Mouse (Mus musculus) midbrain, postnatal 0 days (tissue): Measurements from ENCODE around the gene Camta1. TPM values are rescaled to one million over a fixed set of nuclear protein-coding genes. Genes with fewer than 3 reads are reported as not detected.

ENCODE experiments used
- ATAC-seq: fragments of 200-750 bp; cut with Nextera tagmentation; 2 replicates; pipeline ENCODE4 v1.8.0; 2017; ENCODE audit warnings: moderate number of reproducible peaks, mild to moderate bottlenecking, moderate TSS enrichment, moderate library complexity; ENCODE audit not compliant: low FRiP score
- DNase-seq: peaks from one replicate; pipeline ENCODE4 v3.0.0-alpha.2; 2015; ENCODE audit warnings: low spot score
- H3K27ac ChIP-seq: fragments of 300-500 bp; sonication (generic); 2 replicates; pipeline ENCODE4 v1.5.1; 2014; ENCODE audit warnings: low read depth, mild to moderate bottlenecking, low read length, mixed read lengths
- H3K27me3 ChIP-seq: fragments of 300-500 bp; sonication (generic); 2 replicates; pipeline ENCODE4 v1.6.1; 2014; ENCODE audit warnings: low read length, control low read depth, mixed read lengths; ENCODE audit not compliant: insufficient read depth
- H3K36me3 ChIP-seq: fragments of 300-500 bp; sonication (generic); 2 replicates; pipeline ENCODE4 v1.6.1; 2014; ENCODE audit warnings: low read length, control low read depth, mixed read lengths; ENCODE audit not compliant: insufficient read depth
- H3K4me1 ChIP-seq: fragments of 300-500 bp; sonication (generic); 2 replicates; pipeline ENCODE4 v1.6.1; 2014; ENCODE audit warnings: mild to moderate bottlenecking, control low read depth, antibody characterized with exemption, low read length, mixed read lengths; ENCODE audit not compliant: insufficient read depth
- H3K4me2 ChIP-seq: fragments of 300-500 bp; sonication (generic); 2 replicates; pipeline ENCODE4 v1.6.1; 2014; ENCODE audit warnings: low read depth, mild to moderate bottlenecking, low read length, mixed read lengths; ENCODE audit not compliant: poor library complexity, severe bottlenecking
- H3K4me3 ChIP-seq: fragments of 300-500 bp; sonication (generic); 2 replicates; pipeline ENCODE4 v1.5.1; 2014; ENCODE audit warnings: low read depth, mild to moderate bottlenecking, low read length, moderate library complexity
- H3K9ac ChIP-seq: fragments of 300-500 bp; sonication (generic); replicated peaks from 2 replicates; pipeline ENCODE4 v1.6.1; 2014; ENCODE audit warnings: mild to moderate bottlenecking, low read length, moderate library complexity, mixed read lengths; ENCODE audit not compliant: poor library complexity, severe bottlenecking
- H3K9me3 ChIP-seq: fragments of 300-500 bp; sonication (generic); 2 replicates; pipeline ENCODE4 v1.6.1; 2016; ENCODE audit warnings: low read length, control low read depth
- CTCF ChIP-seq: IDR thresholded peaks from 2 replicates; pipeline ENCODE4 v1.5.1; 2016; ENCODE audit warnings: antibody characterized with exemption, mild to moderate bottlenecking
- WGBS: fragments of 180-500 bp; shearing (Covaris S2); extraction: QIAGEN DNeasy Blood & Tissue Kit; methylation state at CpG from one replicate; pipeline ENCODE4 v1.1.7; 2014; 5-methylcytosine and 5-hydroxymethylcytosine counted together
- polyA plus RNA-seq: library from polyadenylated mRNA; unstranded; fragments of >200 nt; fragmentation: Nextera tagmentation; extraction: Ambion mirVana; gene quantifications from 2 replicates; pipeline ENCODE4 v1.2.1, GENCODE M21; 2015
- total RNA-seq: library from RNA; depleted of rRNA; stranded (reverse); fragments of >200 nt; gene quantifications from 2 replicates; pipeline ENCODE4 v1.2.3, GENCODE M21; 2014

The Camta1 gene
- total and polyA plus RNA-seq, 2 experiments from 2014 or later = 140 to 153 TPM

GRCm38 (mm10) chr4:150894718-150895501 lies 966.8 kb downstream of the Camta1 start:
- no peaks in the 10 kb centered on the region for H3K27me3 ChIP-seq
- no peak overlapping the region for H3K9ac ChIP-seq
- DNase-seq (no peak), ATAC-seq (no peak)
- H3K4me3 ChIP-seq = no peak overlapping the region
- no peaks in the 10 kb centered on the region for H3K9me3 ChIP-seq
- no peak for TF ChIP-seq CTCF
- no peak overlapping the region for H3K27ac ChIP-seq
- H3K36me3 ChIP-seq = peaks cover 26% of the 10 kb centered on the region
- no peak overlapping the region for H3K4me2 ChIP-seq
- 68% methylated on average over 8 of the region's 8 CpGs for WGBS
- H3K4me1 ChIP-seq = no peaks in the 10 kb centered on the region

- Histone ChIP-seq H3K36me3 (peaks cover 5% of the 10 kb centered on the region), H3K9me3 (no peaks in the 10 kb centered on the region), H3K9ac (no peak overlapping the region), H3K27ac (no peak overlapping the region), H3K4me1 (no peaks in the 10 kb centered on the region), H3K4me2 (no peak overlapping the region), H3K27me3 (no peaks in the 10 kb centered on the region), H3K4me3 (no peak overlapping the region)
- no peak for TF ChIP-seq CTCF
- DNase-seq = no peak
- ATAC-seq = no peak
- 79% methylated on average over 5 of the region's 5 CpGs for WGBS
Observed at GRCm38 (mm10) chr4:150891308-150891707, 970.4 kb downstream of the Camta1 start.

DNA sequence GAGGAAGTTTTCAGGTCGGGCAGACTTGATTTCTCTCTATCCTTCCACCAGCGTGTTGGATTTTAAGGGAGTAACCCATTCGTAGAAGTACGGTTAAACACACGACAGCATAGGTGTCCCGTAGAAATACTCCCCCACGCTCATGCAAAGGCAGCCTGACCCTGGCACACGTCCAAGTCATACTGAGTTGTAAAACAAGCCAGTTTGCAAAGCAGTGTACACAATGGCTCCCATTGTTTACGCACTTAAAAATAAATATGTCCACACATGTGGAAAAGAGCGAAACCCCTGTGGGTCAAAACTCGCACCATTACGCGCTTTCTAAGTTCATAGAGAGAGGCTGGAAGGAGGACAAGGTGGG lies 971.7 kb downstream of the Camta1 start:
- no peak for DNase-seq
- no peak overlapping the region for H3K27ac ChIP-seq
- 61% methylated on average over 13 of the region's 13 CpGs for WGBS
- H3K4me3 ChIP-seq = no peak overlapping the region
- no peaks in the 10 kb centered on the region for H3K9me3 ChIP-seq
- ATAC-seq = no peak
- no peak overlapping the region for H3K4me2 ChIP-seq
- no peaks in the 10 kb centered on the region for H3K36me3 ChIP-seq
- no peaks in the 10 kb centered on the region for H3K4me1 ChIP-seq
- no peak for TF ChIP-seq CTCF
- H3K27me3 ChIP-seq = no peaks in the 10 kb centered on the region
- H3K9ac ChIP-seq = no peak overlapping the region

- no peaks in the 10 kb centered on the region for H3K36me3 ChIP-seq
- ATAC-seq = no peak
- H3K4me2 ChIP-seq = no peak overlapping the region
- 53% methylated on average over 20 of the region's 20 CpGs for WGBS
- no peaks in the 10 kb centered on the region for H3K9me3 ChIP-seq
- no peak overlapping the region for H3K9ac ChIP-seq
- H3K4me3 ChIP-seq = no peak overlapping the region
- no peak for DNase-seq
- no peaks in the 10 kb centered on the region for H3K27me3 ChIP-seq
- no peak for TF ChIP-seq CTCF
- H3K27ac ChIP-seq = no peak overlapping the region
- H3K4me1 ChIP-seq = no peaks in the 10 kb centered on the region
Observed at GRCm38 (mm10) chr4:150889273-150889954, 972.3 kb downstream of the Camta1 start.

- TF ChIP-seq CTCF = no peak
- H3K9ac ChIP-seq = no peak overlapping the region
- no peaks in the 10 kb centered on the region for H3K27me3 ChIP-seq
- no peaks in the 10 kb centered on the region for H3K4me1 ChIP-seq
- H3K9me3 ChIP-seq = no peaks in the 10 kb centered on the region
- 90% methylated on average over 4 of the region's 4 CpGs for WGBS
- ATAC-seq = no peak
- no peak overlapping the region for H3K4me2 ChIP-seq
- DNase-seq = no peak
- H3K27ac ChIP-seq = no peak overlapping the region
- H3K4me3 ChIP-seq = no peak overlapping the region
- no peaks in the 10 kb centered on the region for H3K36me3 ChIP-seq
Observed at GRCm38 (mm10) chr4:150888492-150888891, 973.2 kb downstream of the Camta1 start.

- Histone ChIP-seq H3K9me3 (no peaks in the 10 kb centered on the region), H3K27me3 (no peaks in the 10 kb centered on the region), H3K9ac (no peak overlapping the region), H3K4me1 (no peaks in the 10 kb centered on the region), H3K27ac (no peak overlapping the region), H3K4me2 (no peak overlapping the region), H3K4me3 (no peak overlapping the region), H3K36me3 (no peaks in the 10 kb centered on the region)
- no peak for TF ChIP-seq CTCF
- 81% methylated on average over 5 of the region's 5 CpGs for WGBS
- ATAC-seq (no peak), DNase-seq (no peak)
Observed at GRCm38 (mm10) chr4:150887903-150888302, 973.8 kb downstream of the Camta1 start.
